Mouse (Mus musculus) left cerebral cortex, adult 9 months (tissue): Measurements from ENCODE around the gene Gbp8.
"Not testable (repeated sequence)": the region's sequence is repeated elsewhere in the genome, so short reads cannot be mapped to it uniquely, and the experiment has no call there.

ENCODE experiments used
- DNase-seq, 2 experiments: peaks; one replicate each; pipeline ENCODE4 v3.0.0; 2022; ENCODE audit warnings: low spot score in 2 of 2

The Gbp8 gene

GRCm38 (mm10) chr5:105055279-105055678, 84.1 kb downstream of the Gbp8 start:
- DNase-seq: no peak

- not testable (repeated sequence) for DNase-seq
Observed at GRCm38 (mm10) chr5:105053471-105054169, 85.7 kb downstream of the Gbp8 start.

GRCm38 (mm10) chr5:105032362-105032761, 107.0 kb downstream of the Gbp8 start:
- no peak for DNase-seq

GRCm38 (mm10) chr5:105012551-105012950, 126.8 kb downstream of the Gbp8 start:
- DNase-seq: no peak

- DNase-seq: no peak
Observed at GRCm38 (mm10) chr5:105011570-105011969, 127.8 kb downstream of the Gbp8 start.

GRCm38 (mm10) chr5:105010376-105010775, 129.0 kb downstream of the Gbp8 start:
- DNase-seq: no peak

GRCm38 (mm10) chr5:104989411-104989810, 149.9 kb downstream of the Gbp8 start:
- DNase-seq: no peak

- DNase-seq: no peak
Observed at GRCm38 (mm10) chr5:104988000-104988399, 151.3 kb downstream of the Gbp8 start.

GRCm38 (mm10) chr5:104986706-104987105, 152.6 kb downstream of the Gbp8 start:
- peak in 1 of 2 experiments; percentile 8 for DNase-seq

- no peak for DNase-seq
Observed at GRCm38 (mm10) chr5:104982535-104982934, 156.8 kb downstream of the Gbp8 start, which contains the start of gene Abcg3. Gene Abcg3 (minus strand): TSS chr5:104982718.

- no peak for DNase-seq
Observed at GRCm38 (mm10) chr5:104979040-104979513, 160.3 kb downstream of the Gbp8 start.
